Mouse (Mus musculus) forebrain, embryonic 14.5 days (tissue): ENCODE measurements at regions not wholly inside any gene's neighbourhood (a gene's known extent, or its start where the extent isn't known, plus 50 kb on each side); places are given as distances from the start of the nearest gene placed in this dataset.

Experiments
- ATAC-seq: fragments of 200-750 bp; cut with Nextera tagmentation; 2 replicates; pipeline ENCODE4 v1.8.0; 2017; ENCODE audit warnings: mild to moderate bottlenecking, moderate library complexity
- DNase-seq: peaks from one replicate; pipeline ENCODE4 v3.0.0-alpha.2; 2015; ENCODE audit warnings: low spot score
- H3K27ac ChIP-seq: fragments of 300-500 bp; sonication (generic); 2 replicates; pipeline ENCODE4 v1.5.1; 2014; ENCODE audit warnings: low read depth, mild to moderate bottlenecking, control low read depth, low read length, moderate library complexity
- H3K27me3 ChIP-seq: fragments of 300-500 bp; sonication (generic); replicated peaks from 2 replicates; pipeline ENCODE4 v1.6.1; 2014; ENCODE audit warnings: low read length, control low read depth, mixed read lengths; ENCODE audit not compliant: control insufficient read depth, insufficient read depth
- H3K36me3 ChIP-seq: fragments of 300-500 bp; sonication (generic); 2 replicates; pipeline ENCODE4 v1.6.1; 2014; ENCODE audit warnings: low read length, control low read depth; ENCODE audit not compliant: control insufficient read depth, insufficient read depth
- H3K4me1 ChIP-seq: fragments of 300-500 bp; sonication (generic); 2 replicates; pipeline ENCODE4 v1.6.1; 2014; ENCODE audit warnings: antibody characterized with exemption, low read length, control low read depth; ENCODE audit not compliant: control insufficient read depth, insufficient read depth
- H3K4me2 ChIP-seq: fragments of 300-500 bp; sonication (generic); 2 replicates; pipeline ENCODE4 v1.6.1; 2014; ENCODE audit warnings: mild to moderate bottlenecking, control low read depth, low read length
- H3K4me3 ChIP-seq: fragments of 300-500 bp; sonication (generic); 2 replicates; pipeline ENCODE4 v1.5.1; 2014; ENCODE audit warnings: low read depth, low read length, control low read depth
- H3K9ac ChIP-seq: fragments of 300-500 bp; sonication (generic); 2 replicates; pipeline ENCODE4 v1.6.1; 2014; ENCODE audit warnings: mild to moderate bottlenecking, low read length, control low read depth, moderate library complexity
- H3K9me3 ChIP-seq: fragments of 300-500 bp; sonication (generic); replicated peaks from 2 replicates; pipeline ENCODE4 v1.6.1; 2016; ENCODE audit warnings: low read length, control low read depth, mixed read lengths; ENCODE audit not compliant: control insufficient read depth
- WGBS: fragments of 180-500 bp; shearing (Covaris S2); extraction: QIAGEN DNeasy Blood & Tissue Kit; methylation state at CpG from one replicate; pipeline ENCODE4 v1.1.7; 2014; 5-methylcytosine and 5-hydroxymethylcytosine counted together

- Histone ChIP-seq H3K36me3 (no peaks in the 10 kb centered on the region), H3K27ac (no peak overlapping the region), H3K9ac (no peak overlapping the region), H3K9me3 (no peaks in the 10 kb centered on the region), H3K4me2 (no peak overlapping the region), H3K4me3 (no peak overlapping the region), H3K27me3 (no peaks in the 10 kb centered on the region), H3K4me1 (peaks cover under 1% of the 10 kb centered on the region; the same call in 1 of the 2 replicates)
- 86% methylated on average over 2 of the region's 2 CpGs for WGBS
- ATAC-seq (no peak), DNase-seq (no peak)
Measured at GRCm38 (mm10) chr5:37879668-37880380, 55.4 kb upstream of the Msx1 start.

GRCm38 (mm10) chr5:37876240-37876639 lies 51.9 kb upstream of the Msx1 start:
- Histone ChIP-seq H3K9ac (no peak overlapping the region), H3K4me2 (no peak overlapping the region), H3K9me3 (no peaks in the 10 kb centered on the region), H3K27me3 (0 out of 2 replicates have a peak, but pooled peaks cover 6% of the 10 kb centered on the region), H3K4me1 (peaks cover 3% of the 10 kb centered on the region; the same call in 1 of the 2 replicates), H3K27ac (no peak overlapping the region), H3K4me3 (no peak overlapping the region), H3K36me3 (no peaks in the 10 kb centered on the region)
- 77% methylated on average over 4 of the region's 4 CpGs for WGBS
- ATAC-seq (no peak), DNase-seq (no peak)

GRCm38 (mm10) chr5:37875452-37875851 lies 51.1 kb upstream of the Msx1 start:
- no peak overlapping the region for H3K4me3 ChIP-seq
- peaks cover 3% of the 10 kb centered on the region; the same call in 1 of the 2 replicates for H3K4me1 ChIP-seq
- 0 out of 2 replicates have a peak, but pooled peaks cover 6% of the 10 kb centered on the region for H3K27me3 ChIP-seq
- no peak overlapping the region for H3K27ac ChIP-seq
- H3K36me3 ChIP-seq, result no peaks in the 10 kb centered on the region
- H3K9ac ChIP-seq, result no peak overlapping the region
- no peak for ATAC-seq
- no peak overlapping the region for H3K4me2 ChIP-seq
- no peak for DNase-seq
- H3K9me3 ChIP-seq, result no peaks in the 10 kb centered on the region
- WGBS, result 82% methylated on average over 13 of the region's 13 CpGs

GRCm38 (mm10) chr5:37874784-37875281 lies 50.5 kb upstream of the Msx1 start:
- Histone ChIP-seq H3K4me3 (no peak overlapping the region), H3K36me3 (no peaks in the 10 kb centered on the region), H3K4me1 (peaks cover 3% of the 10 kb centered on the region; the same call in 1 of the 2 replicates), H3K27me3 (0 out of 2 replicates have a peak, but pooled peaks cover 6% of the 10 kb centered on the region), H3K4me2 (no peak overlapping the region), H3K9ac (no peak overlapping the region), H3K9me3 (no peaks in the 10 kb centered on the region), H3K27ac (no peak overlapping the region)
- DNase-seq, result peak; percentile 48
- WGBS, result 51% methylated on average over 6 of the region's 6 CpGs
- ATAC-seq, result peak; percentile 10; the same call in 1 of the 2 replicates
